ENCODE assay signal across 8 mouse cellular contexts in genomic region chr8:89571816-89572215, GRCm38 (mm10).
DNase-seq lines count a peak whose midpoint lies in the region; ATAC-seq and TF ChIP-seq lines count a peak whose summit lies in the region.
"Had no signal": no experiment of that assay in that cellular context is flagged by ENCODE, and none has a peak within 500 bp of the region (broad histone marks: within the 10 kb centered on the region; RNA-seq: fewer than 3 reads in every experiment).

No protein-coding gene starts in this region.

- DNase-seq in adrenal gland, adult (ENCODE audit: inconsistent age in 2 of 2, low spot score in 1 of 2) = peak; percentile 54 to 87
- peak; percentile 72 to 84 for DNase-seq in cerebellum, postnatal 25 days
- DNase-seq in gastrocnemius, adult 18-20 months (ENCODE audit: low spot score) = peak; percentile 25
- peak; percentile 33 to 77 for DNase-seq in left cerebral cortex, adult 9 months (ENCODE audit: low spot score in 2 of 2)

- H3K9me3 ChIP-seq in intestine, embryonic 16.5 days (ENCODE audit: control insufficient read depth, low read length) = no peaks in the 10 kb centered on the region

- no peak overlapping the region for H3K4me3 ChIP-seq in intestine, embryonic 16.5 days (ENCODE audit: low read length)
- H3K4me3 ChIP-seq in small intestine, adult 2 months (ENCODE audit: low read depth, low read length) = no peak overlapping the region

- peak; percentile 72; the same call in 1 of the 2 replicates for TF ChIP-seq CTCF in small intestine, adult 2 months (IDR thresholded peaks at IDR 0.05; ENCODE audit: extremely low read depth, insufficient read length, insufficient replicate concordance, low read depth, low read length)

- peak; percentile 66; the same call in 1 of the 2 replicates for ATAC-seq in intestine, embryonic 16.5 days
- peak; percentile 70; the same call in 1 of the 2 replicates for ATAC-seq in megakaryocyte-erythroid progenitor cell, adult 5-6 weeks (replicated peaks; ENCODE audit: low FRiP score, low TSS enrichment, poor library complexity, severe bottlenecking)

- no peaks in the 10 kb centered on the region for H3K36me3 ChIP-seq in intestine, embryonic 16.5 days (ENCODE audit: control insufficient read depth, insufficient read depth, low read length)
- H3K36me3 ChIP-seq in small intestine, adult 2 months (ENCODE audit: control insufficient read depth, insufficient read depth, low read length) = no peaks in the 10 kb centered on the region

- 0 out of 2 replicates have a peak, but pooled peaks cover 8% of the 10 kb centered on the region for H3K27me3 ChIP-seq in intestine, embryonic 16.5 days (replicated peaks; ENCODE audit: control insufficient read depth, insufficient read depth, low read length)
- peaks cover 4% of the 10 kb centered on the region for H3K27me3 ChIP-seq in small intestine, adult 2 months (ENCODE audit: control insufficient read depth, insufficient read depth, low read length)

- no peak overlapping the region for H3K9ac ChIP-seq in intestine, embryonic 16.5 days (ENCODE audit: low read depth, low read length)

- H3K27ac ChIP-seq in intestine, embryonic 16.5 days (ENCODE audit: low read length) = no peak overlapping the region
- no peak overlapping the region for H3K27ac ChIP-seq in small intestine, adult 2 months (ENCODE audit: insufficient read depth, low read depth, low read length)
- H3K27ac ChIP-seq: macrophage had no signal

- H3K4me1 ChIP-seq in intestine, embryonic 16.5 days (ENCODE audit: control insufficient read depth, insufficient read depth, low read length) = 0 out of 2 replicates have a peak, but pooled peaks cover 2% of the 10 kb centered on the region
- H3K4me1 ChIP-seq in small intestine, adult 2 months (ENCODE audit: control insufficient read depth, insufficient read depth, insufficient read length, low read length) = no peaks in the 10 kb centered on the region

- no peak for TF ChIP-seq POLR2A in small intestine, adult 2 months (IDR thresholded peaks at IDR 0.05; ENCODE audit: low read depth, low read length)

- 4% methylated on average over 13 of the region's 13 CpGs for WGBS in intestine, embryonic 16.5 days
- 5% methylated on average over 13 of the region's 13 CpGs for WGBS in small intestine, adult 2 months

- no peak overlapping the region for H3K4me2 ChIP-seq in intestine, embryonic 16.5 days (ENCODE audit: low read depth, low read length)

Comparison
In these comparisons a context has a peak if more than half of its experiments do, and no peak if none do; other contexts are left out.
1. DNase-seq: peak in every context shown above with its lines; median percentile 78 in cerebellum, postnatal 25 days; 70 in adrenal gland, adult; 55 in left cerebral cortex, adult 9 months; 25 in gastrocnemius, adult 18-20 months.